Mouse (Mus musculus): ENCODE data around the gene Tub. TPM values are rescaled to one million over a fixed set of nuclear protein-coding genes. Genes with fewer than 3 reads are reported as not detected.

The Tub gene
- total RNA-seq, 1 experiment from 2014 or later = 30.1 TPM

DNA sequence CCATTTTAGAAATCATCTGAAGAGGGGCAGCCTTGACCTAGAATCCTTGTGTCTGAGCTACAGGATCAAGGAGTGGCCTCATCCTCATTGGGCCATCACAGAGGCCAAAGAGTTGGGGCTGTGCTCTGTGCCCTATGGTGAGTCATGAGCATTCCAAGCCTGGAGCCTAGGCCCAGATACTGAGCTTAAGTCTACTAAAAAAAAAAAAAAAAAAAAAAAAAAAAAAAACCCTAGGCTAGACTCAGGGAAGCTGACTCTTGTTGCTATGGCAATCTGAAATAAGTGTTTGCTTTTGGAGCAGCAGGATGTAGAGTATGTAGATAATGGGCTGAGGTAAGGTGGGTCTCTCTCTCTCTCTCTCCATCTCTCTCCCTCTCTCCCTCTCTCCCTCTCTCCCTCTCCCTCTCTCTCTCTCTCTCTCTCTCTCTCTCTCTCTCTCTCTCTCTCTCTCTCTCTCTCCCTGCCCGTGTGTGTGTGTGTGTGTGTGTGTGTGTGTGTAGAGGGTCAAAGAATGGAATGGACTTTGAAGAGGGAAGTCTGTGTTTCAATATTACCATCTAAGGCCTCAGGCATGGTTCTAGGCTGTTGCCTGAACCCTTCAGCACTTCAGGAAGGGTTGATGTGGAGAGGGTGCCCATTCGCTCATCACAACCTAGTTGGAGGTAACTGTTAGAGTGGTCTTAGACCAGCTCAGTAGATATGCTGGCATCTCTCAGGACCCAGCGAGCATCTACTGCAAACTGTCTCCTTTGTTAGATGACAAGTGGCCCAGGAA lies 36.0 kb downstream of the Tub start:
- no peak for DNase-seq

DNA sequence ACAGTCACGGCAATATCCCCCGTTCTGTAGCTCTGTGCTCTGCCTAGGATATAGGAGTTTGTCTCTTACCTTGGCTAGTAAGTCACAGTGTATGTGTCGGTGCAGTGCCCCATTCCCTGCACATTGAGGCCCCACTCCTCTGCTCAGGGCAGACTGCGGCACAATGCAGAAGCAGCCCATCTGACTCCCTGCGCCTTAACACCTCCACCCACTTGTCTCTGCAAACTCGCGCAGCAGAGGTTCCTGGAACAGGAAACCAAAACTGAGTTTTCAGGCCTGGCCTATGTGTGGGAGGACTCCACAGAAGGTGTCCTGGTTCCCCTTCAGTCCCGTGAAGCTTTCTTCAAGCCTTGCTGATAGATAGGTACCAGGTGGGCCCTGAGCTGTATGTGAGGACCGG lies 41.1 kb downstream of the Tub start:
- no peak for DNase-seq

DNA sequence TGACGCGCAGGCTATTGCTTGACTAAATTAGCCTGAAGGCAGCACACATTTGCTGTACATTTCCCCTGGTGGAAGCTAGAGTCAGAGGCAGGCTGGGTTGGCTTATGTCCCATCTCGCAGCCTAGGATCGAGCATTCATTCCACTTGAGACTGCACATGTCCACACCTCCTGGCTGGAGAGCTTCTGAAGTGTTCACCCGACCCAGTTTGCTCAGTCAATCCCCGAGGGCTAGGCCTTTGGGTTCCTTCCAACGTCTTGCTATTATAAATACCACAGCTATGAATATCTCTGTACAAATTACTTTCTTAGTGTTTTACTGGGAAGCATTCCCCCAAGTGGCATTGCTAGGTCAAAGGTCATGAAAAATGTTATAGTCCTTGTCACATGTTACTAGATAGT lies 43.1 kb downstream of the Tub start:
- peak; percentile 36 for DNase-seq

DNA sequence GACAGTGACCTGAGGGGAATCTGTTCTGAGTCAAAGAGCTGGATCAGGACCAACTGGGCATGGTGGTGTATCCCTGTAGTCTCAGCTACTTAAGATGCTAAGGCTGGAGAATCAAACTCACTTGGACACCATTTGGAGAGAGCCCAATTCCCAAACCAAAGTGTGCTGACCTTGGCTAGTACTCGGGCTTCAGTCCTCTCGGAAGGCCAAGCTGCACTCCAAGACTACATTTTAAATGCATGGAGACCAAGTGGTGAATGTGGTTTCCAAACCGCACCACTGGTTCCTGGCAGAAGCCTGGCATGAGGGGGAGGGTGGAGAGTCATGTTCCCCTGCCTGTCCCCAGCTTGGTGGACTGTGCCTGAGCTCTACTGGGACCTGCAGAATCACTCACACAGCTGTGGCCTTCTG lies 43.7 kb downstream of the Tub start:
- DNase-seq = no peak

DNA sequence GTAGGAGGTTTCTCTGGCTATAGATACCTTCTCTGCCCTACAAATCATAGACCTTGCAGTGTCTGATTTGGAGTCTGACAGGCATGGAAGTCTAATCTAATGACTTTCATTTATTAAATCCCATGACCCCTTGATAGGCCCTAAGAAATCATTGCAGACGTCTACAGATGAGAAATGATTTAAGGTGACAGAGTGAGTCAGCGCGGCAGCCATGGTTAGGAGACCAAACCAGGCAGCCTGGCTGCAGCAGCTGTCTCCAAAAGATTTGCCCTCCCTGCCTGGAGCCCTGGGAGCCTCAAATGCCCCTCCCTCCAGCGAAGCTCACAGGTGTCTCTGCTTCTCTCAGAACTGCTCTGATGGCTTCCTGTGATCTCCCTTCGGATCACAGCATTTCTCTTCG lies 46.0 kb downstream of the Tub start:
- peak; percentile 31 for DNase-seq

DNA sequence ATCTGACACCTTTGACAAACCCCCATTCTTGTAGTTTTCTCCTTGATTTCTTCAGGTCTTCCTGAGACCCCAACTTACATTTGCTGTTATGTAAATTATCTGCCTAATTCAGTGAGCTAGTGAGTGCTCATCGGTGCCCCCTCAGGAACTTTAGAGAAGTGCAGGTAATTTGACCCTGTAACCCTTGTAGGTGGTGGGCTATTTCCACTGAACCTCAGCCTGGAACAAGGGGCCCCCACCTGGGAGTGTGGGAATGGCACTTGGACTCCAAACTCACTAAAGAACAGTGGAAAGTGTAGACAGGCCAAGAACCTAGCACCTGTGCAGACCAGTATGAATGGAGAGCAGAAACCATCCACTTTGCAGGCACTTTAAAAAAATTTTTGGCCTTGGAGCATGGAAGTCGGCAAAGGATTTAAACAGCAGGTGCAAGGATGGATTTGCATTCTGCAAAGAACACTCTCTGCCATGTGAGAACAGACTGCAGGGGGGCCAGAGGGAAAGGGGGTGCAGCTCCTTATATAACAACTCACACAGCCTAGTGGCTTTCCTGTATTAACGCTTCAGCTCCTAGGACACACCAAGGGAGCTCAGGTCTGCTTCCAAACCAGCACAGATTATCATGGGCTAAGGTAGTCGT lies 50.3 kb downstream of the Tub start:
- no peak for DNase-seq

DNA sequence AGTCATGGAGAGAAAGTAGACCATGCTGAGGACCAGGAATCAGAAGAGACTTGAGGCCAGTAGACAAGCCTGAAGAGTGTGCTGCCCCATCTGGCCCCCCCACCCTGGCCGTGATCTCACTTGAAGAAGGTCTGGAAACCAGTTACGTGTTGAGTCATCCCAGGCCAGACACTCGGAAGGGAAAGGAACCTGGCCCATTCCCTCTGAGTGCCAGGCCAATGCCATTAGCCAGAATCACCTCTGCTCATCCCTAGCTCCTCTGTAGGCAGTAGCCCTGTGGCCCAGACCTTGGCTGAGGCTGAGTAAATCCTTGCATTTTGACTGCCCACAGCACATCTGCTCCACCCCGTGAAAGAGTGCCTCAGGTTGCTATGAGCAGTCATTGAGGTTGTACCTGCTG lies 51.8 kb downstream of the Tub start:
- no peak for DNase-seq

DNA sequence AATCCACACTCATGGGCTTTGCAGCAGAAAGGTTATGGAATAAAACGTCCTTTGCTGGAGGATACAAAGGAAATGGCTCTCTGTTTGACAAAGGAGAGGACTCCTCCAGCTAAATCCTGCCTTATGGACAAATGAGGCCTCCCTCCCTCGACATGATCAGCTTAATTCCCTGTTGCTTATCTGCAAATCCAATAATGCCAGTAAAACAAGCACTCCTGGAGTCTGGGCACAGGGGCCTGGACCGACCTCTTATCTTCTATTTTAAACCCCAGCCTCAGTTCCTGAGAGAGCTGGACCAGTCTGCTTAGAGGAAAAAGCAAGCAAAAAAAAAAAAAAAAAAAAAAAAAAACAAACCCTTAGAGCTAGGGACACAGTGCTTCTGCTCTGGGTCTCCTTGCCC lies 53.5 kb downstream of the Tub start:
- no peak for DNase-seq

DNA sequence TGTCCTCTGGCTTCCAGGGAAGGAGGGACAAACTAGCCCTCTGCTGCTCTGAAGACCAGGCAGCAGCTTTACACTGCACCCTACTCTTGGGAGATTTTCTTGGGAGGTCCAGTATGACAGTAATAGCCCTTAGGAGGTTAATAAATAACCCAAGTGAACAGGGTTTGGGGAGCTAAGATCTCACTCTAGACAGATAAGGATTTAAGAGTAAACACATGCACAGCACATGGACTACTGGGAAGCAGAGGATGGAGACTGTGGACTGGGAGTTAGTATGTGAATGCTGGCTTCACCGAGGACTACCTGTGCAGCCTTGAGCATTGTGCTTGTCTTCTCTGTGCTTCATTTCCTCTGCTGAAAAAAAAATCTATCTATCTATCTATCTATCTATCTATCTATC lies 59.1 kb downstream of the Tub start:
- no peak for DNase-seq

DNA sequence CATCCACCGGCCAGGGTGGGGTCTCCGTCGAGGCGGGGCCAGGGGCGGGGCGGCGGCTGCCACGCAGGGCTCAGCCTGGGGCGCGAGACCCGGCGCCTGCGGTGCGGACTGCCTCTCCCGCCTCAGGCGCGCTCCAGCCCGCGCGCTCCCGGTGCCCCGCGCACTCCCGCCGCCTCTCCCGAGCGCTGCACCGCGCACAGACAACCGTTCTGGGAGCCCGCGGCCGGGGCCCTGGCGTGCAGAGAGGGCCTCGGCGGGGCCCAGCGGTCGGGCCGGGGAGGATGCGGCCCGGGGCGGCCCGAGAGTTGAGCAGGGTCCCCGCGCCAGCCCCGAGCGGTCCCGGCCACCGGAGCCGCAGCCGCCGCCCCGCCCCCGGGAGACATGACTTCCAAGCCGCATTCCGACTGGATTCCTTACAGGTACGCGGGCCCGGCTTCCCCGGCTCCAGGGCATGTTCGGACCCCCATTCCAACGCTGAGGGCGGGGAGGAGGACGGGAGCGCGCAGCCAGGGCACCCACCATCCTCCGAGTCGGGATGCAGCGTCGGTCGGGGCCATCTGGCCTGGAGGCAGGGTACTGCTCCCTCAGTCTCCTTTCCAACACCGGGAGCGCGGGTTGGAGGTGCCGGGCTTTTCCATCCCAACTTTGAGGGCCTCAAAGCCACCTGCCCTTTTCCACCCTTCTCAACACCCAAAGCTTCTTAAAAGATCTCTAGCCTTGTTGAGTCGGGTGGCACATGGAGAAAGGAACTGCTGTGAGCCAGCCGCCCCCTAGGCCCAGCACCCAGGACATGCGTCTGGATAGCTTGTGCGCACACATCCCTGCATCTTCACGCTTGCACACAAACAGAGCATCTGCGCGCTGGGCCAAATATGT lies 60.8 kb downstream of the Tub start:
- peak; percentile 50 for DNase-seq

DNA sequence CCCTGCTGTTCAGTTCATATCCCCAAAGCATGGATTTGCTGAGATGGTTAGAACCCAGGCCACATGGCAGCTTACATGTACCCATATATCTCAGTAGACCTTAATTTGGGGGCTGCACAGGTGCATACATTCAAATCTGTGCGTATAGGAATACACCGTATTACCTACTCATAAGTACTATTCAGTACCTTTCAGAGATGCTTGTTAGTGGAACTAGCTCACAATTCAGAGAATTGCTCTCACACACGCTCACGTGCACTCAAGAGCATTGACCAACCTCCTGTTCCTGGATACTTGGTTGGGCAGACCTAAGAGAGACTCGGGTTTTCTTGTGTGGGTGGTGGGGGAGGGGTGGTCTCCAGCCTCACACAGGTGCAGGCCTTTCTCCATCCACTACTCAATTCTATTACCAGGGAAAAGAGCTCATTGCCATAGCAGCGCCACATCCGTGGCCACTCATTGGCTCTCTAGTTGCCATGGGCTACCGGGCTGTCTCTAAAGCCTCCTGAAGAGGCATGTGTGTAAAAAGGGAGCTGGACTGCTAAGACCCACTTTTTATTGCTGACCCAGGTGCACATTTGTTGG lies 61.5 kb downstream of the Tub start:
- DNase-seq = no peak

DNA sequence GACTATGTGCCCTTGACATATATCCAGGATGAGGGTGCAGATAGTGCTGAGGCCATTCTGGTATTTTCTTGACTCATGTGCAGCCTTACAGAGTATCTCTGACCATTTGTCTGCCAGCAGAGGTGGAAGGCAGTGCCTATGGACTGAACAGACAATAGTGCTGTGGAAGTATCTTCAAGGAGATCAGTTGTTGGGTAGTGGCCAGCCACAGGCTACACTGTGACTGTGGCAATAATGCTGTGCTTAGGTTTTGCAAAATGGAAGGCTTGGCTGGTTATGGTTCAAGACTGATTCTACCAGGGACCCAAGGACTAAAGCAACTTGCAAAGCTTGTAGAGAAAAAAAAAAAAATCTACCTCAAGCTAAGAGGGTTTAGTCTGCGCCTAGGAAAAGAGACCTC lies 62.4 kb downstream of the Tub start:
- no peak for DNase-seq

DNA sequence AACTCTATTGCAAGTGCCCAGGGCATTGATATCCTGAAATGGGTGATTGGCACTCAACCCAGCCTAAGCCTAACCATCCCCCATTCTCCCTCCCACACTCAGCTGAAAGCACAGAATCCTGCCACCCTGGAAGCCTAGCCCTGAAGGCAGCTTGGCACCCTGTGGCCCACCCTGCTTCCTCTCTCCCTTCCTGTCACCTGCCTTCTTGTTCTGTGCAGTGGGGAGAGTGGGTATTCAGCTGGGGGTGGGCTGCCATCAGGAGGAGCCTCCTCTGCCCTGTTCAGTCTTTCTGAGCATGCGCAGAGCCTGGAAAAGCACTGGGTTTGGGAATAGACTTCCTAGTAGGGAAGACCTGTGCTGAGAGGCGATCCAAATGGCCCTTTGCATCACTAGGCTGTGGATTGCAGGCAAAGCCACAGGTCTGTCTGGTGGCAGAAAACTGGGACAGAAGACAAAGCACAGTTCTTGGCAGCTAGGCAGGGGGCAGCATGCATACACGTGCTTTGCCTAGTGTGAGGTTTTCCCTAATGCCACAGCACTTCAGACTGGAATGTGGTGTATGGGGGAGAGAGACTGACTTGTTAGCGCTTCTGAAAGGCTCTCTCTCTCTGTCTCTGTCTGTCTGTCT lies 63.0 kb downstream of the Tub start:
- DNase-seq = no peak

DNA sequence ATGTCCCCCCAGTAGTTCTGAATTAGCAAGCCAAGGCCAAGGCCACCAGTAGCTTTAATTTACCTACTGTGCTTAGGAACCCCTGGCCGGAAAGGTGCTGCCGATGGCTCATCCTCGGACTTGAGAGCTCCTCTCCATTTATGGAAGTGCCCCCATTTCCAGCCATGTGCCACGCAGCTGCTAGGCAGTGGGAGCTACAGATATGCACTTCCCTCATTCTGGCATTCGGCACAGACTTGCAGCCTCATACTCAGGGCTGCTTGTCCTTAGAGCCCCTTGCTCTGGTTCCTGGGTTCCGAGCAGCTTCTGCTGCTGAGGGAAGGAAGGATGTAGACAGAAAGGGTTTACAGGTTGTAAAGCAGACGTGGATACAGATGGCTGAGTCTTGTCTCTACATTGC lies 64.7 kb downstream of the Tub start:
- DNase-seq = no peak

DNA sequence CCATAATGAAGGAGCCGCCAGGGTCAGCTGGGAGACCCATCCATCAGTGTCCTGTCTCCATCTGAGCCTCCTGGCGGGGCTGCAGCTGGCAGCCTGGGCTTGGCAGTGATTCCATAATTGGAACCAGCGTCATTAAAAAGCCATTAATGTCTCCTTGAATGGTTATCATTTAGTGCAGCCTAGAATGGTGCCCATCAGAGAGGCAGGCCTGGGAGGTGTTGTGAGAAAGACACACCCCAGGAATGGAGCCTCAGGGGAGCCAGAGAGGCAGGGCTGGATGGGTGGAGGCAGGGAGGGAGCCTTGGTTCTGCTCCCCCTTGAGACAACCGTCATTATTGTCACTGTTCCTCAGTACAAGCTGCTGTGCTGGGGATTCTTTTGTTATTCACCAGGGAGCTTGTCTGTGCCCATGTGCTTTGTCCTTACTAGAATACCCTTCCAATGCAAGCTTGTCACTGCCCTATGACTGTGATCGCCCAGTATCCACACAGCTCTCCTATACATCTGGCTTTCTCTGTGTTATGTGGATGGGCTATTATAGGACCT lies 66.3 kb downstream of the Tub start:
- DNase-seq = no peak

DNA sequence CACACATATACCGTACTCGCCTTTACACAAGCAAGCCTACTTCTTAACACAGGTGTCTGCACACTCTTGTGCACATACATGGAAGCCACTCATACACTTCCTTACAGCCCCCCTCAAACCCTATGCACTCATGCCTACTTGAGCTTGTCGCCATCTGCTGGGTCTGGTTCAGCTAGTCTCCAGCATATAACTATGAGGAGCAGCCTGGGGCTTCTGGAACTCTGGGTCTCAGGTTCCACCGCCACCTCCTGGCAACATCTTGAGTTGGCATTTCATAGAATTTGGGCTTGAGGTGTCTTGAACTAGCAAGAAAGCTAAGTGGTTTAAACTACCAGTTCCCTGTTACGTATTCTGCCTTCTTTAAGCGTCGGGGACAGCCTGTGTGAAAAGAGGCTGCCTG lies 69.1 kb downstream of the Tub start:
- DNase-seq = no peak

DNA sequence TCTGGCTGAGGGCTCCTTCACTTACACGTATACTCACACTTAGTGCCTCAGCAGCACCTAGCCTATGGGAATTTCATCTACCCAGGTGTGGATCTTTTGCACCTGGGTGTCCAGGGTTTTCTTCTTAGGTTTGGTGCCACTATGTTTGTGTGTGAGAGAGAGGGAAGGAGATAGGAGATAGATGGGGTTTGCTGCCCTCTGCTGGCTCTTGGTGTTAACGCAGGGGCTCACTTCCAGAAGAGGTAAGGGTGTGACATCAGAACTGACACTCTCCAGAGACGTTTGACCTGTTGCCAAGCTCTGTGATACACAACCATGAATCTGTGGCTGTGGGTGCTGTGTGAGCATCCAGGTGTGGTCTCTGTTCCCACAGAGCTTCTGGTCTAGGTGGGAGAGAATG lies 71.3 kb downstream of the Tub start:
- DNase-seq = peak; percentile 67

DNA sequence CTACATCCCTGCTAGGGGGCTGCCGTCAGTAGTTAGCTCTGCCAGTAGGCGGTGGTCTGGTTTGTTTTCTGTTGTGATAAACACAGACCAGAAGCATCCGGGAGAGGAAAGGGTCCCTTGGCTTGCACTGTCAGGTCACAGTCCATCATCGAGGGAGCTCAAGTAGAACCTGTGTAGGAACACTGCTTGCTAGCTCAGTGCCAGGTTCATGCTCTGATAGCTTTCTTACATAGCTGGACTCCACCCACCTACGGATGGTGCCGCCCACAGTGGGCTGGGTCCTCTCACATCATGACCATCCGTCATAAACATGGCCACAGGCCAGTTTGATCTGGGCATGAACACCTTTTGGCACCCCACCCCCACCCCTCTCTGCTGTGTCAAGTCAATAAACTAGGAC lies 75.6 kb downstream of the Tub start:
- DNase-seq = no peak

DNA sequence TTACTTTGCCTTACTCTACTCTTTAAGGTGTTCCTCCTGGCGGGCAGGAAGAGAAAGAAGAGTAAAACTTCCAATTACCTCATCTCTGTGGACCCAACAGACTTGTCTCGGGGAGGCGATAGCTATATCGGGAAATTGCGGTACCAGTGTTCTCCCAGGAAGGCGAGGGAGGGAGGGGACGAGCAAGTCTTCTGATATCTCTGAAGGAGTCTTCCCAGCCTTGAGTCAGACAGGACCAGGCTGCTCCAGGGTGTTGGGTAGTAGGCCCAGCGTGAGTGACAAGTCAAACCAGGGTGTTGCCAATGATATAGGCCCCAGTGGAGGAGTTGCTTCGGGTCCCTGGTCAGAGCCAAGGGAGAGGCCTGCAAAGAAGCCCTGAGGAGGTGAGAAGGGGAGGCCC lies 76.8 kb downstream of the Tub start:
- DNase-seq = no peak

DNA sequence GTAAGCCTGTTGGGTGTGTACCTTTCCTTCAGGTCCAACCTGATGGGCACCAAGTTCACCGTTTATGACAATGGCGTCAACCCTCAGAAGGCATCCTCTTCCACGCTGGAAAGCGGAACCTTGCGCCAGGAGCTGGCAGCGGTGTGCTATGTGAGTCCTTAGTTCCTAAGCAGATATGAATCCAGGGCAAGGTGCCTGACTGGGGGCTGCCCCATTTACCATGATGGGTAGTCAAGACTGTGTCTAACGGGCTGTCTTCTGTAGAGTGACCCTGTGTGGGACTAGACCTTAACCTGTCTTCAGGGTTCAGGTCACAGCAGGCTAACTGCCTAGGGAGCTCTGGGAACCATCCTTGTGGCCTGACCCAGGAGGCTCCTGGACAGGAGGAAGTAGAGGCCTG lies 77.6 kb downstream of the Tub start:
- DNase-seq = no peak

DNA sequence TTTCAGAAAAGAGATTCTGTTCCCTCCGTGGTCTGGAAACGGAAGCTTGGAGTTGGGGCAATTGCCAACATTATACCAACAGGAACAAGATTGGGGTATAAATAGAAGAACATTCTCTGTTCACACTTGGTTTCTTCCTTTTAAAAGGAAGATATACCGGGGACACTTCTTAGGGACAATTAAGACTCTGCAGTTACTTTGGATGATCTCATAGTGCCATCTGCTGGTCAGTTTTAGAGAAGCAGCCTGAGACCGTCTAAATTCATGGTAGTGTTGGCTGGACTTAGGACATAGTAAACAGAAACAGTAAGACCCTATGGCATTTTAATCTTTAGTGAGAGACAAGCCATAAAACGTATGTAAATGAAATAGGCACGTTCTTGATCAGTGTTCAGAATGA lies 78.1 kb downstream of the Tub start:
- DNase-seq = no peak

DNA sequence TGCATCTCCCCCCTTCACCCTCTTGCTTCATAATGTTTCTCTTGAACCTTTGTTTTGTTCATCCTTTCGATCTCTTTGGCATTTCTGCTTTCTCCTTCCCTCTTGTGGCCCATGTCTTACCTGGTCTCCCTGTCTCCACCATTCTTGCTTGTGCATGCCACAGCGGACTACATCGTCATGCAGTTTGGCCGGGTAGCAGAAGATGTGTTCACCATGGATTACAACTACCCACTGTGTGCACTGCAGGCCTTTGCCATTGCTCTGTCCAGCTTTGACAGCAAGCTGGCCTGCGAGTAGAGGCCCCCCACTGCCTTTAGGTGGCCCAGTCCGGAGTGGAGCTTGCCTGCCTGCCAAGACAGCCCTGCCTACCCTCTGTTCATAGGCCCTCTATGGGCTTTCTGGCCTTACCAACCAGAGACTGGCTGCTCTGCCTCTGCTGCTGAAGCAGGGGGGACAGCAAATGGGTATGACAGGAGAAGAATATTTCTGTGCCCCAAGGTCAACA lies 79.9 kb downstream of the Tub start:
- no peak for DNase-seq

Data from adrenal gland, postnatal 25 days (tissue).